Mouse (Mus musculus) heart, postnatal 0 days (tissue): ENCODE data around the gene Gnaq. TPM values are rescaled to one million over a fixed set of nuclear protein-coding genes. Genes with fewer than 3 reads are reported as not detected.

Source experiments
- ATAC-seq: fragments of 200-750 bp; cut with Nextera tagmentation; 2 replicates; pipeline ENCODE4 v1.8.0; 2017; ENCODE audit warnings: low read depth, moderate number of reproducible peaks, moderate library complexity; ENCODE audit not compliant: insufficient read depth
- DNase-seq: peaks from one replicate; pipeline ENCODE4 v3.0.0-alpha.2; 2016; ENCODE audit warnings: low spot score
- H3K27ac ChIP-seq: fragments of 300-500 bp; sonication (generic); 2 replicates; pipeline ENCODE4 v1.5.1; 2014; ENCODE audit warnings: low read depth, mild to moderate bottlenecking
- H3K27me3 ChIP-seq: fragments of 300-500 bp; sonication (generic); 2 replicates; pipeline ENCODE4 v1.6.1; 2014; ENCODE audit warnings: low read length, mixed read lengths; ENCODE audit not compliant: control insufficient read depth, insufficient read depth
- H3K36me3 ChIP-seq: fragments of 300-500 bp; sonication (generic); replicated peaks from 2 replicates; pipeline ENCODE4 v1.6.1; 2014; ENCODE audit warnings: low read length, mixed read lengths; ENCODE audit not compliant: control insufficient read depth, insufficient read depth
- H3K4me1 ChIP-seq: fragments of 300-500 bp; sonication (generic); 2 replicates; pipeline ENCODE4 v1.6.1; 2014; ENCODE audit warnings: antibody characterized with exemption; ENCODE audit not compliant: control insufficient read depth, insufficient read depth
- H3K4me2 ChIP-seq: fragments of 300-500 bp; sonication (generic); 2 replicates; pipeline ENCODE4 v1.6.1; 2014; ENCODE audit warnings: low read depth, mild to moderate bottlenecking, low read length, moderate library complexity
- H3K4me3 ChIP-seq: fragments of 300-500 bp; sonication (generic); 2 replicates; pipeline ENCODE4 v1.5.1; 2014; ENCODE audit warnings: low read depth, low read length
- H3K9ac ChIP-seq: fragments of 300-500 bp; sonication (generic); replicated peaks from 2 replicates; pipeline ENCODE4 v1.6.1; 2014; ENCODE audit warnings: low read depth, low read length, mixed read lengths
- H3K9me3 ChIP-seq: fragments of 300-500 bp; sonication (generic); replicated peaks from 2 replicates; pipeline ENCODE4 v1.6.1; 2016; ENCODE audit warnings: low read length; ENCODE audit not compliant: control insufficient read depth
- CTCF ChIP-seq: IDR thresholded peaks from 2 replicates; pipeline ENCODE4 v1.5.1; 2016; ENCODE audit warnings: antibody characterized with exemption, control low read depth, low read depth
- EP300 ChIP-seq: IDR thresholded peaks from 2 replicates; pipeline ENCODE4 v1.6.1; 2016; ENCODE audit warnings: antibody characterized with exemption, low read depth
- WGBS: fragments of 180-500 bp; shearing (Covaris S2); extraction: QIAGEN DNeasy Blood & Tissue Kit; methylation state at CpG from one replicate; pipeline ENCODE4 v1.1.7; 2014; 5-methylcytosine and 5-hydroxymethylcytosine counted together
- polyA plus RNA-seq: library from polyadenylated mRNA; unstranded; fragments of >200 nt; fragmentation: Nextera tagmentation; extraction: Ambion mirVana; gene quantifications from 2 replicates; pipeline ENCODE4 v1.2.1, GENCODE M21; 2015
- total RNA-seq: library from RNA; depleted of rRNA; stranded (reverse); fragments of >200 nt; gene quantifications from 2 replicates; pipeline ENCODE4 v1.2.3, GENCODE M21; 2014; ENCODE audit warnings: low replicate concordance

Gnaq gene
- total and polyA plus RNA-seq, 2 experiments from 2014 or later = 12.7 to 24.6 TPM

GRCm38 (mm10) chr19:16301336-16301735 lies 168.7 kb downstream of the Gnaq start:
- H3K27ac ChIP-seq = no peak overlapping the region
- no peak overlapping the region for H3K9ac ChIP-seq
- ATAC-seq (no peak), DNase-seq (no peak)
- 67% methylated on average over 7 of the region's 7 CpGs for WGBS
- H3K4me1 ChIP-seq = 0 out of 2 replicates have a peak, but pooled peaks cover 6% of the 10 kb centered on the region
- H3K9me3 ChIP-seq = no peaks in the 10 kb centered on the region
- H3K36me3 ChIP-seq = no peaks in the 10 kb centered on the region
- no peak overlapping the region for H3K4me3 ChIP-seq
- TF ChIP-seq CTCF (no peak), EP300 (no peak)
- no peak overlapping the region for H3K4me2 ChIP-seq
- no peaks in the 10 kb centered on the region for H3K27me3 ChIP-seq

- Histone ChIP-seq H3K4me1 (no peaks in the 10 kb centered on the region), H3K4me2 (no peak overlapping the region), H3K4me3 (no peak overlapping the region), H3K36me3 (no peaks in the 10 kb centered on the region), H3K27ac (0 out of 2 replicates have a peak overlapping the region, but pooled peaks have one; percentile 9), H3K9ac (no peak overlapping the region), H3K9me3 (no peaks in the 10 kb centered on the region), H3K27me3 (no peaks in the 10 kb centered on the region)
- TF ChIP-seq EP300 = no peak
- TF ChIP-seq CTCF = no peak
- ATAC-seq = no peak
- DNase-seq = no peak
These were observed 176.4 kb downstream of the Gnaq start for GRCm38 (mm10) chr19:16309031-16309430.

GRCm38 (mm10) chr19:16314295-16314821 lies 181.7 kb downstream of the Gnaq start:
- H3K9ac ChIP-seq = no peak overlapping the region
- TF ChIP-seq CTCF (no peak), EP300 (no peak)
- H3K36me3 ChIP-seq = no peaks in the 10 kb centered on the region
- H3K27ac ChIP-seq = no peak overlapping the region
- no peak overlapping the region for H3K4me3 ChIP-seq
- H3K9me3 ChIP-seq = no peaks in the 10 kb centered on the region
- H3K4me2 ChIP-seq = no peak overlapping the region
- no peaks in the 10 kb centered on the region for H3K27me3 ChIP-seq
- H3K4me1 ChIP-seq = no peaks in the 10 kb centered on the region
- 18% methylated on average over 4 of the region's 4 CpGs for WGBS
- DNase-seq (no peak), ATAC-seq (no peak)

- Histone ChIP-seq H3K27me3 (no peaks in the 10 kb centered on the region), H3K4me1 (no peaks in the 10 kb centered on the region), H3K4me2 (no peak overlapping the region), H3K9ac (no peak overlapping the region), H3K9me3 (no peaks in the 10 kb centered on the region), H3K36me3 (no peaks in the 10 kb centered on the region), H3K27ac (no peak overlapping the region), H3K4me3 (no peak overlapping the region)
- ATAC-seq (no peak), DNase-seq (no peak)
- TF ChIP-seq EP300 (no peak), CTCF (no peak)
- WGBS = 71% methylated on average over 4 of the region's 4 CpGs
These were observed 182.9 kb downstream of the Gnaq start for GRCm38 (mm10) chr19:16315525-16315924.

- ATAC-seq = no peak
- no peak for TF ChIP-seq EP300
- TF ChIP-seq CTCF = no peak
- 58% methylated on average over 14 of the region's 14 CpGs for WGBS
These were observed 185.6 kb downstream of the Gnaq start for GRCm38 (mm10) chr19:16318128-16318811.

GRCm38 (mm10) chr19:16319986-16320385 lies 187.4 kb downstream of the Gnaq start:
- no peaks in the 10 kb centered on the region for H3K9me3 ChIP-seq
- WGBS = 89% methylated on average over 7 of the region's 7 CpGs
- H3K4me2 ChIP-seq = no peak overlapping the region
- no peaks in the 10 kb centered on the region for H3K4me1 ChIP-seq
- H3K9ac ChIP-seq = no peak overlapping the region
- H3K27me3 ChIP-seq = no peaks in the 10 kb centered on the region
- ATAC-seq (no peak), DNase-seq (no peak)
- no peak for TF ChIP-seq EP300
- no peak for TF ChIP-seq CTCF
- no peaks in the 10 kb centered on the region for H3K36me3 ChIP-seq
- no peak overlapping the region for H3K27ac ChIP-seq
- H3K4me3 ChIP-seq = no peak overlapping the region

More at GRCm38 (mm10) chr19:16318128-16318811, 185.6 kb downstream of the Gnaq start:
- Histone ChIP-seq H3K4me3 (no peak overlapping the region), H3K36me3 (no peaks in the 10 kb centered on the region), H3K27ac (no peak overlapping the region), H3K9ac (no peak overlapping the region), H3K4me1 (no peaks in the 10 kb centered on the region), H3K27me3 (no peaks in the 10 kb centered on the region), H3K9me3 (no peaks in the 10 kb centered on the region), H3K4me2 (no peak overlapping the region)
- no peak for DNase-seq
